Mouse (Mus musculus): ENCODE measurements at regions not wholly inside any gene's neighbourhood (a gene's known extent, or its start where the extent isn't known, plus 50 kb on each side); places are given as distances from the start of the nearest gene placed in this dataset.

- Histone ChIP-seq H3K27me3 (ENCODE audit: control insufficient read depth, insufficient read depth, low read length) (no peaks in the 10 kb centered on the region), H3K4me3 (ENCODE audit: low read depth, low read length) (no peak overlapping the region), H3K36me3 (ENCODE audit: control insufficient read depth, insufficient read depth, low read length) (no peaks in the 10 kb centered on the region), H3K4me1 (ENCODE audit: control insufficient read depth, insufficient read depth, low read length) (no peaks in the 10 kb centered on the region), H3K27ac (replicated peaks; ENCODE audit: low read depth, low read length) (no peak overlapping the region), H3K4me2 (ENCODE audit: low read depth, severe bottlenecking) (no peak overlapping the region), H3K9me3 (ENCODE audit: control insufficient read depth, low read length) (no peaks in the 10 kb centered on the region), H3K9ac (ENCODE audit: low read length) (no peak overlapping the region)
- DNase-seq (ENCODE audit: low spot score) (no peak), ATAC-seq (ENCODE audit: insufficient number of reproducible peaks, low FRiP score, low TSS enrichment, low read depth) (no peak)
- WGBS = 84% methylated on average over 3 of the region's 3 CpGs
Observed at GRCm38 (mm10) chr8:35136643-35137042, 628.9 kb upstream of the Gm19410 start.

- Histone ChIP-seq H3K36me3 (ENCODE audit: control insufficient read depth, insufficient read depth, low read length) (no peaks in the 10 kb centered on the region), H3K27ac (replicated peaks; ENCODE audit: low read depth, low read length) (no peak overlapping the region), H3K4me3 (ENCODE audit: low read depth, low read length) (no peak overlapping the region), H3K9ac (ENCODE audit: low read length) (no peak overlapping the region), H3K27me3 (ENCODE audit: control insufficient read depth, insufficient read depth, low read length) (no peaks in the 10 kb centered on the region), H3K9me3 (ENCODE audit: control insufficient read depth, low read length) (no peaks in the 10 kb centered on the region), H3K4me2 (ENCODE audit: low read depth, severe bottlenecking) (no peak overlapping the region), H3K4me1 (ENCODE audit: control insufficient read depth, insufficient read depth, low read length) (no peaks in the 10 kb centered on the region)
- WGBS = 88% methylated on average over 1 of the region's 1 CpGs
- DNase-seq (ENCODE audit: low spot score) (no peak), ATAC-seq (ENCODE audit: insufficient number of reproducible peaks, low FRiP score, low TSS enrichment, low read depth) (no peak)
Observed at GRCm38 (mm10) chr8:35140775-35141174, 624.8 kb upstream of the Gm19410 start.

- H3K4me1 ChIP-seq (ENCODE audit: control insufficient read depth, insufficient read depth, low read length) = no peaks in the 10 kb centered on the region
- no peak overlapping the region for H3K4me3 ChIP-seq (ENCODE audit: low read depth, low read length)
- no peak overlapping the region for H3K9ac ChIP-seq (ENCODE audit: low read length)
- 15% methylated on average over 8 of the region's 8 CpGs for WGBS
- no peak for ATAC-seq (ENCODE audit: insufficient number of reproducible peaks, low FRiP score, low TSS enrichment, low read depth)
- no peaks in the 10 kb centered on the region for H3K36me3 ChIP-seq (ENCODE audit: control insufficient read depth, insufficient read depth, low read length)
- H3K27me3 ChIP-seq (ENCODE audit: control insufficient read depth, insufficient read depth, low read length) = no peaks in the 10 kb centered on the region
- DNase-seq (ENCODE audit: low spot score) = no peak
- no peaks in the 10 kb centered on the region for H3K9me3 ChIP-seq (ENCODE audit: control insufficient read depth, low read length)
- H3K4me2 ChIP-seq (ENCODE audit: low read depth, severe bottlenecking) = no peak overlapping the region
- H3K27ac ChIP-seq (replicated peaks; ENCODE audit: low read depth, low read length) = no peak overlapping the region
Observed at GRCm38 (mm10) chr8:35143018-35143656, 622.5 kb upstream of the Gm19410 start.

GRCm38 (mm10) chr8:35143684-35144083 lies 621.9 kb upstream of the Gm19410 start:
- no peaks in the 10 kb centered on the region for H3K36me3 ChIP-seq (ENCODE audit: control insufficient read depth, insufficient read depth, low read length)
- no peaks in the 10 kb centered on the region for H3K27me3 ChIP-seq (ENCODE audit: control insufficient read depth, insufficient read depth, low read length)
- no peaks in the 10 kb centered on the region for H3K4me1 ChIP-seq (ENCODE audit: control insufficient read depth, insufficient read depth, low read length)
- 44% methylated on average over 7 of the region's 7 CpGs for WGBS
- ATAC-seq (ENCODE audit: insufficient number of reproducible peaks, low FRiP score, low TSS enrichment, low read depth) = no peak
- no peak overlapping the region for H3K4me2 ChIP-seq (ENCODE audit: low read depth, severe bottlenecking)
- no peak for DNase-seq (ENCODE audit: low spot score)
- H3K9ac ChIP-seq (ENCODE audit: low read length) = no peak overlapping the region
- H3K27ac ChIP-seq (replicated peaks; ENCODE audit: low read depth, low read length) = no peak overlapping the region
- no peaks in the 10 kb centered on the region for H3K9me3 ChIP-seq (ENCODE audit: control insufficient read depth, low read length)
- H3K4me3 ChIP-seq (ENCODE audit: low read depth, low read length) = no peak overlapping the region

- no peak overlapping the region for H3K9ac ChIP-seq (ENCODE audit: low read length)
- H3K27me3 ChIP-seq (ENCODE audit: control insufficient read depth, insufficient read depth, low read length) = no peaks in the 10 kb centered on the region
- no peak overlapping the region for H3K4me2 ChIP-seq (ENCODE audit: low read depth, severe bottlenecking)
- no peaks in the 10 kb centered on the region for H3K4me1 ChIP-seq (ENCODE audit: control insufficient read depth, insufficient read depth, low read length)
- H3K36me3 ChIP-seq (ENCODE audit: control insufficient read depth, insufficient read depth, low read length) = no peaks in the 10 kb centered on the region
- DNase-seq (ENCODE audit: low spot score) (no peak), ATAC-seq (ENCODE audit: insufficient number of reproducible peaks, low FRiP score, low TSS enrichment, low read depth) (no peak)
- H3K27ac ChIP-seq (replicated peaks; ENCODE audit: low read depth, low read length) = no peak overlapping the region
- WGBS = 33% methylated on average over 4 of the region's 4 CpGs
- no peak overlapping the region for H3K4me3 ChIP-seq (ENCODE audit: low read depth, low read length)
- no peaks in the 10 kb centered on the region for H3K9me3 ChIP-seq (ENCODE audit: control insufficient read depth, low read length)
Observed at GRCm38 (mm10) chr8:35144401-35144800, 621.2 kb upstream of the Gm19410 start.

- H3K4me1 ChIP-seq (ENCODE audit: control insufficient read depth, insufficient read depth, low read length) = no peaks in the 10 kb centered on the region
- H3K4me3 ChIP-seq (ENCODE audit: low read depth, low read length) = no peak overlapping the region
- no peak for DNase-seq (ENCODE audit: low spot score)
- no peaks in the 10 kb centered on the region for H3K9me3 ChIP-seq (ENCODE audit: control insufficient read depth, low read length)
- ATAC-seq (ENCODE audit: insufficient number of reproducible peaks, low FRiP score, low TSS enrichment, low read depth) = no peak
- WGBS = 93% methylated on average over 8 of the region's 8 CpGs
- no peak overlapping the region for H3K4me2 ChIP-seq (ENCODE audit: low read depth, severe bottlenecking)
- no peak overlapping the region for H3K27ac ChIP-seq (replicated peaks; ENCODE audit: low read depth, low read length)
- H3K36me3 ChIP-seq (ENCODE audit: control insufficient read depth, insufficient read depth, low read length) = no peaks in the 10 kb centered on the region
- H3K9ac ChIP-seq (ENCODE audit: low read length) = no peak overlapping the region
- no peaks in the 10 kb centered on the region for H3K27me3 ChIP-seq (ENCODE audit: control insufficient read depth, insufficient read depth, low read length)
Observed at GRCm38 (mm10) chr8:35147481-35147880, 618.1 kb upstream of the Gm19410 start.

GRCm38 (mm10) chr8:35147967-35148366 lies 617.6 kb upstream of the Gm19410 start:
- Histone ChIP-seq H3K27ac (replicated peaks; ENCODE audit: low read depth, low read length) (no peak overlapping the region), H3K9ac (ENCODE audit: low read length) (no peak overlapping the region), H3K9me3 (ENCODE audit: control insufficient read depth, low read length) (no peaks in the 10 kb centered on the region), H3K4me1 (ENCODE audit: control insufficient read depth, insufficient read depth, low read length) (no peaks in the 10 kb centered on the region), H3K4me2 (ENCODE audit: low read depth, severe bottlenecking) (no peak overlapping the region), H3K36me3 (ENCODE audit: control insufficient read depth, insufficient read depth, low read length) (no peaks in the 10 kb centered on the region), H3K27me3 (ENCODE audit: control insufficient read depth, insufficient read depth, low read length) (no peaks in the 10 kb centered on the region), H3K4me3 (ENCODE audit: low read depth, low read length) (no peak overlapping the region)
- ATAC-seq (ENCODE audit: insufficient number of reproducible peaks, low FRiP score, low TSS enrichment, low read depth) (no peak), DNase-seq (ENCODE audit: low spot score) (no peak)
- WGBS = 93% methylated on average over 8 of the region's 8 CpGs

- Histone ChIP-seq H3K4me1 (ENCODE audit: control insufficient read depth, insufficient read depth, low read length) (no peaks in the 10 kb centered on the region), H3K36me3 (ENCODE audit: control insufficient read depth, insufficient read depth, low read length) (no peaks in the 10 kb centered on the region), H3K4me2 (ENCODE audit: low read depth, severe bottlenecking) (no peak overlapping the region), H3K27ac (replicated peaks; ENCODE audit: low read depth, low read length) (no peak overlapping the region), H3K9me3 (ENCODE audit: control insufficient read depth, low read length) (no peaks in the 10 kb centered on the region), H3K27me3 (ENCODE audit: control insufficient read depth, insufficient read depth, low read length) (no peaks in the 10 kb centered on the region), H3K4me3 (ENCODE audit: low read depth, low read length) (no peak overlapping the region), H3K9ac (ENCODE audit: low read length) (no peak overlapping the region)
- ATAC-seq (ENCODE audit: insufficient number of reproducible peaks, low FRiP score, low TSS enrichment, low read depth) = no peak
- WGBS = 81% methylated on average over 7 of the region's 8 CpGs
- DNase-seq (ENCODE audit: low spot score) = no peak
Observed at GRCm38 (mm10) chr8:35152585-35152984, 613.0 kb upstream of the Gm19410 start.

- 49% methylated on average over 5 of the region's 5 CpGs for WGBS
- Histone ChIP-seq H3K9ac (ENCODE audit: low read length) (no peak overlapping the region), H3K27me3 (ENCODE audit: control insufficient read depth, insufficient read depth, low read length) (no peaks in the 10 kb centered on the region), H3K4me3 (ENCODE audit: low read depth, low read length) (no peak overlapping the region), H3K4me2 (ENCODE audit: low read depth, severe bottlenecking) (no peak overlapping the region), H3K4me1 (ENCODE audit: control insufficient read depth, insufficient read depth, low read length) (no peaks in the 10 kb centered on the region), H3K27ac (replicated peaks; ENCODE audit: low read depth, low read length) (no peak overlapping the region), H3K9me3 (ENCODE audit: control insufficient read depth, low read length) (no peaks in the 10 kb centered on the region), H3K36me3 (ENCODE audit: control insufficient read depth, insufficient read depth, low read length) (no peaks in the 10 kb centered on the region)
- no peak for ATAC-seq (ENCODE audit: insufficient number of reproducible peaks, low FRiP score, low TSS enrichment, low read depth)
- DNase-seq (ENCODE audit: low spot score) = no peak
Observed at GRCm38 (mm10) chr8:35156272-35156671, 609.3 kb upstream of the Gm19410 start.

All from limb, embryonic 11.5 days (tissue).